Mouse (Mus musculus): ENCODE data around the gene Tnnt3.

GRCm38 (mm10) chr7:142507453-142507852 is 8.8 kb downstream of the Tnnt3 start:
- TF ChIP-seq CTCF (conservative IDR thresholded peaks at IDR 0.05; ENCODE audit: insufficient read depth, insufficient read length, low read depth, low read length) (no peak), POLR2A (IDR thresholded peaks at IDR 0.05; ENCODE audit: low read depth, low read length) (no peak)

Measured in kidney, adult 2 months (tissue).